Mouse (Mus musculus) adrenal gland, adult (tissue): ENCODE data around the gene Ltbr.
A peak's percentile ranks its signal among the peaks of the same experiment; 100 is the strongest.
"Not testable (repeated sequence)": the region's sequence is repeated elsewhere in the genome, so short reads cannot be mapped to it uniquely, and the experiment has no call there.

Experiments
- DNase-seq, 2 experiments: peaks; one replicate each; pipeline ENCODE4 v3.0.0; 2022 to 2023; ENCODE audit warnings: low spot score in 1 of 2; ENCODE audit not compliant: inconsistent age in 2 of 2

Gene Ltbr

GRCm38 (mm10) chr6:125314231-125314563 is 512 bp upstream of the Ltbr start:
- no peak for DNase-seq

- peak; percentile 43 to 71 for DNase-seq
These were observed 917 bp downstream of the Ltbr start for GRCm38 (mm10) chr6:125312581-125313355.

GRCm38 (mm10) chr6:125312171-125312570 is 1.5 kb downstream of the Ltbr start:
- DNase-seq: no peak

GRCm38 (mm10) chr6:125309406-125309805 is 4.3 kb downstream of the Ltbr start:
- peak in 1 of 2 experiments; percentile 26 for DNase-seq

GRCm38 (mm10) chr6:125308921-125309320 is 4.8 kb downstream of the Ltbr start:
- DNase-seq: peak in 1 of 2 experiments; percentile 21

DNA sequence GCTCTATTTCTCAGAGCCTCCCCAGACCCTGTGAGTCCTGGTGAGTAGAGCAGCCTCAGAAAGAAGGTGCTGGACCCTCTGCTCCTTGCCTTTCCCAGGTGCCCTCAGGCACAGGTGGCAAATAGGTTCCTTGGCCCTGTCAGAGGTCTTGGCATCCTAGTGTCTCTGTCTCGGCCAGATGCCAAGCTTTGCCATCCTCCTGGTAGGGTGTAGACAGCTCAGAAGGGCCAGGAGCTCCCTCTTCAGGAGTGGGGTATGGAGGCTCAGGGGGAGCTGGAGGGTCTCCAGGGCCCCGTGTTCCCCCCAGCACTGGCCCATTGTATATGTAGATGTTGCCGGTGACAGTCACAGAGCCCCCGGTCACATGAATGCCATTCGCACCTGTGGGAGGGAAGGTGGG is 6.6 kb downstream of the Ltbr start:
- DNase-seq: no peak

DNA sequence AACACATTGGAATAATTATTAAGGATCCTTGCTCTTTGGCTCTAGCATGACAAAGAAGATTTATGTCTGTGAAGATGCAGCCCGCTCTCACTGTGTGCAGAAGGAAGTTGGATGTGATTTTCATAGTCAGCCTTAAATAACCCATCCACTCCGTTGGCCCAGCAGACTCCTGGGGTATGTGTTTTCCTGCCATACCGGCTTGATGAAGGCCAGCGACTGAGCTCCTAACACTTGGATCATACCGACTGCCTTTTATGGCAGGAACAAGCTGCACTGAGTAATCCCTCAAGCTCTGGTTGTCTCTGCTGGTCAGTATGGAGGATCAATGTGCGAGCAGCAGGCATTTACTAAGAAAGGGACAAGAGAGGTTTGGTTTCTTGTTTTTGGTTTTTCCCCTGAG is 8.2 kb downstream of the Ltbr start:
- peak in 1 of 2 experiments; percentile 33 for DNase-seq

DNA sequence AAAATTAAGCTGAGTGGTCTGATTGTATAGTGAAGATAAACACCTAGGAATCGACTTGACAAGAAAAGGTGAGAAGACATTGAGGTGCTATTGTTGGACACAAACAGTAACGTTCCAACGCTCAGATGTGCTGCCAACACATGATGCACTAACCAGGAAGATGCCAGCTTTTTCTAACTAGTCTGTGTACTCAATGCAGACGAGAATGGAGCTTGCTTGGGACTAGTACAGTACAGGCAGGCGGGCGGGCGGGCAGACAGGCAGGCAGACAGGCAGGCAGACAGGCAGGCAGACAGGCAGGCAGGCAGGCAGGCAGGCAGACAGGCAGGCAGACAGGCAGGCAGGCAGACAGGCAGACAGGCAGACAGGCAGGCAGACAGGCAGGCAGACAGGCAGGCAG is 9.3 kb downstream of the Ltbr start:
- not testable (repeated sequence) for DNase-seq

DNA sequence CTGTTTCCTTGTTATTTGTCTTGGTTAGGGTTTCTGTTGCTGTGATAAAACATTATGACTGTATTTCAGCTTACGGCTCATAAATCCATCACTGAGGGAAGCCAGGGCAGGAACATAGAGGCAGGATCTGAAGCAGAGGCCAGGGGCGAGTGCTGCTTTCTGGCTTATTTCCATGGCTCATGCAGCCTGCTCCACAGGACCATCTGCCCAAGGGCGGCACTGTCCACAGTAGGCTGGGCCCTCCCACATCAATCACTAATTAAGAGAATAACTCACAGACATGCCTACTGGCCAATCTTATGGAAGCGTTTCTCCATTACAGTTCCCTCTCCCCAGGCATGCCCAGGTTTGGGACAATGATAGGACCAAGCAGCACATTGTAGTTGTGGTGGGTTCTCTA is 10.4 kb downstream of the Ltbr start:
- peak in 1 of 2 experiments; percentile 39 for DNase-seq

- peak in 1 of 2 experiments; percentile 54 for DNase-seq
These were observed 11.3 kb downstream of the Ltbr start for GRCm38 (mm10) chr6:125302231-125302982.

DNA sequence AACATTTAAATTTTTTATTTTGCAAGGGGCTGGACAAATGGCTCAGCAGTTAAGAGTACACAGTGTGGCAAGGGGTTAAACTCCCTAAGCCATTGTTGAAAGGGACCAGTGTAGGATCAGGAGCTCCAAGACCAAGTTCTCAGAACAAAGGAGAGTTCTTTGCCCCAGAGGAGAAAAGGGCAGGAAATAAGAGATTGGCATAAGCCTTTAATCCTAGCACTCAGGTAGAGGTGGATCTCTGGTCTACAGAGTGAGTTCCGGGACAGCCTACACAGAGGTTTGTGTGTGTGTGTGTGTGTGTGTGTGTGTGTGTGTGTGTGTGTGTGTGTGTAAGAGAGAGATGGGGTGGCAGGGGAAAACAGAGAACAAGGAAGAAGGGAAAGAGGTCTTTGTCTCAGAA is 12.7 kb downstream of the Ltbr start:
- DNase-seq: no peak

DNA sequence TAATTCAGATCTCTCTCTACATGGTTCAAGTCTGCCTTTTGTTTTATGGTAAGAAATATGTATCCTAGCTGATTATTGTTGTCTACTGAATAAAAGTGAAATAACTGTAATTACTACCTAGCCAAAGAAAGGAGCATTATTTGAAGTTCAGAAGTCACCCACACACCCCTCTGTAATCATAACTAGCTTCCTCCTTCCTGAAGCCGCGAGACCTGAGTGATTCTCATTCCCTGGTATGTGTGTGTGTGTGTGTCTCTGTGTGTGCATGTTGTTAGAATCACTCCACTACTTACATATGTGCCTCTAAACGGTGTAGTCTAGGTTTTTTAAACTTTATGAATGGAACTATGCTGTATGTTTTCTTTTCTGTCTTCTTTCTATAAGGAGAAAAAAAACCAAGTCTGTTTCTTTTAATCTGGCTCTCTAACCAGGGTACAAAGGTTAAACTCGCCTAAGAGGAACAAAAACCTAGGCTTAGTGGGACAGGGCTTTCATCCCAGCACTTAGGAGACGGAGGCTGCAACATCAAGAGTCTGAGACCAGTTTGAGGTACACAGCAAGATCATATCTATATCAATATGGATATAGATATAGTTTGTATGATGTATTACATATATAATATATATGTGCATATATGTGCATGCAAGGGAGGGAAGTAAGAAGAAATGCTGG is 16.4 kb downstream of the Ltbr start:
- DNase-seq: no peak

GRCm38 (mm10) chr6:125294049-125294448 is 19.6 kb downstream of the Ltbr start:
- DNase-seq: no peak

DNA sequence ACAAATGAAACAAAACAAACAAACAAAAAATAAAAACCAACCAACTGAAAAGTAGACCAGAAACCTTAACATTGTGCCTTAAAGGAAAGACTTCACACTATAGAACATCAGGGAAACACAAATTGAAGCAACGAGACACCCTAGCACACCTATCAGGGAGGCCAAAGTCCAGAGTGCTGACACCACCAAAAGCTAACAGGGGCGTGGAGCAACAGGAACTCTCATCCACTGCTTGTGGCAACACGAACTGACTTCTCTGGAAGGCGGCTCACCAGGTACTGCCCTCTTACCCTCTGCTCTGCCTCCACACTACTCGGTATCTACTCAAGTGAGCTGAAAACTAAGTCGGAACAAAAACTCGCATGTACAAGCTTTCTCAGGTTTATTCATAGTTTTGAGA is 21.4 kb downstream of the Ltbr start:
- DNase-seq: no peak

- no peak for DNase-seq
These were observed 22.4 kb downstream of the Ltbr start for GRCm38 (mm10) chr6:125291329-125291728.

GRCm38 (mm10) chr6:125288730-125289129 is 25.0 kb downstream of the Ltbr start:
- DNase-seq: no peak

- DNase-seq: no peak
These were observed 26.7 kb downstream of the Ltbr start for GRCm38 (mm10) chr6:125286944-125287343.

DNA sequence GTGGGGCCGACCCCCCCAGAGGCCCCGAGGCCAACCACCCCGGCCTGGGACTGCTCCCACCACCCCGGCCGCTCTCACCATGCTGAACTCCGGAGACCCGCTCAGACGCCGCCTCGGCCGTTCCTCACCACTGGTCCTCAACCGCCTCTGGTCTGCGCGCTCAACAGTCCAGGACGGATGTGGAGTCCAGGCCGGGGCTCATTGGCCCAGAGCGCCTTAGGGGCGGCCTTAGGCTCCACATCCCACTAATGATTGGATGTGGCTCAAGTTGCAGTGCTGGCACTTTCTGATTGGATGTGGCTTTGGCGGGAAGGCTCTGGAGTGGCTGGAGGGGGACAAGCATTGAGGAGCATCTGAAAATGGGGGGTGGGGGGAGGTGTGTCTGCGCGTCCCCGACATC is 27.8 kb downstream of the Ltbr start, which contains the start of gene Tuba3a:
Gene Tuba3a (minus strand): TSS at position 153 of the 400 bp plus-strand sequence.
- no peak for DNase-seq

GRCm38 (mm10) chr6:125284751-125285150 is 28.9 kb downstream of the Ltbr start:
- no peak for DNase-seq

DNA sequence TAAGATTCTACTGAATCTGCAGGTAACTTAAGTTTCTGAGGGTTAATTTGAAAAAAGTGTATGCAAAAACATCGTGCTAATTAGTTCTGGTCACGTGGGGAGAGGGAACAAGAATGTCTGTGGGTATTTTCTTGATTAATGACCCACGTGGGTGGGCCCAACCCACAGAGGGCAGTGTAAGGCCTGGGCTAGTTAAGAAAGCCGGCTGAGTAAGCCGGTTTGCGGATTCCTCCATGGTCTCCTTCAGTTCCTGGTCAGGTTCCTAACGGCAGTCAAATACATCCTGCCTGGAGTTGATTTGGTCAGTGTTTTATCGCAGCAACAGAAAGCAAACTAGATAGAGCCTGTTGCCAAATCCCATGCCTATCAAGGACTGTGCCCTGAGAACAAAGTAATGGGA is 29.4 kb downstream of the Ltbr start:
- no peak for DNase-seq

- DNase-seq: not testable (repeated sequence)
These were observed 31.0 kb downstream of the Ltbr start for GRCm38 (mm10) chr6:125282721-125283120.

- no peak for DNase-seq
These were observed 34.0 kb downstream of the Ltbr start for GRCm38 (mm10) chr6:125279729-125280128.
